Mouse (Mus musculus) forebrain, embryonic 15.5 days (tissue): ENCODE measurements around the gene Arl8a. TPM values are rescaled to one million over a fixed set of nuclear protein-coding genes. Genes with fewer than 3 reads are reported as not detected.

Experiments used
- ATAC-seq: fragments of 200-750 bp; cut with Nextera tagmentation; replicated peaks from 2 replicates; pipeline ENCODE4 v1.8.0; 2017; ENCODE audit warnings: mild to moderate bottlenecking, moderate TSS enrichment, moderate library complexity
- H3K27ac ChIP-seq: fragments of 300-500 bp; sonication (generic); replicated peaks from 2 replicates; pipeline ENCODE4 v1.5.1; 2015; ENCODE audit warnings: mild to moderate bottlenecking, inconsistent platforms
- H3K27me3 ChIP-seq: fragments of 300-500 bp; sonication (generic); 2 replicates; pipeline ENCODE4 v1.6.1; 2015; ENCODE audit warnings: inconsistent platforms
- H3K36me3 ChIP-seq: fragments of 300-500 bp; sonication (generic); 2 replicates; pipeline ENCODE4 v1.6.1; 2015; ENCODE audit warnings: mild to moderate bottlenecking, inconsistent platforms
- H3K4me1 ChIP-seq: fragments of 300-500 bp; sonication (generic); 2 replicates; pipeline ENCODE4 v1.6.1; 2015; ENCODE audit warnings: inconsistent platforms
- H3K4me2 ChIP-seq: fragments of 300-500 bp; sonication (generic); replicated peaks from 2 replicates; pipeline ENCODE4 v1.6.1; 2015; ENCODE audit warnings: mild to moderate bottlenecking, inconsistent platforms
- H3K4me3 ChIP-seq: fragments of 300-500 bp; sonication (generic); 2 replicates; pipeline ENCODE4 v1.5.1; 2015; ENCODE audit warnings: mild to moderate bottlenecking, inconsistent platforms
- H3K9ac ChIP-seq: fragments of 300-500 bp; sonication (generic); replicated peaks from 2 replicates; pipeline ENCODE4 v1.6.1; 2015; ENCODE audit warnings: mild to moderate bottlenecking, inconsistent platforms
- H3K9me3 ChIP-seq: fragments of 300-500 bp; sonication (generic); 2 replicates; pipeline ENCODE4 v1.6.1; 2016; ENCODE audit warnings: inconsistent platforms
- WGBS: fragments of 180-500 bp; shearing (Covaris S2); methylation state at CpG from one replicate; pipeline ENCODE4 v1.1.7; 2015; ENCODE audit warnings: mixed read lengths; 5-methylcytosine and 5-hydroxymethylcytosine counted together
- polyA plus RNA-seq: library from polyadenylated mRNA; unstranded; fragments of >200 nt; fragmentation: Nextera tagmentation; extraction: Ambion mirVana; gene quantifications from 2 replicates; pipeline ENCODE4 v1.2.1, GENCODE M21; 2015

Arl8a gene
- polyA plus RNA-seq, 1 experiment from 2014 or later: 307 TPM

- peak overlapping the region; percentile 79 for H3K27ac ChIP-seq
- H3K4me2 ChIP-seq: no peak overlapping the region
- WGBS: 67% methylated on average over 11 of the region's 11 CpGs
- H3K9me3 ChIP-seq: no peaks in the 10 kb centered on the region
- H3K27me3 ChIP-seq: no peaks in the 10 kb centered on the region
- H3K36me3 ChIP-seq: peaks cover 19% of the 10 kb centered on the region
- H3K4me1 ChIP-seq: peaks cover 21% of the 10 kb centered on the region
- no peak overlapping the region for H3K9ac ChIP-seq
- no peak overlapping the region for H3K4me3 ChIP-seq
- ATAC-seq: no peak
Observed at GRCm38 (mm10) chr1:135159556-135160123, 13.0 kb downstream of the Arl8a start.

- H3K27me3 ChIP-seq: no peaks in the 10 kb centered on the region
- peak overlapping the region; percentile 79; the same call in 1 of the 2 replicates for H3K27ac ChIP-seq
Observed at GRCm38 (mm10) chr1:135160411-135161050, 13.9 kb downstream of the Arl8a start.

GRCm38 (mm10) chr1:135162720-135163119 lies 16.1 kb downstream of the Arl8a start:
- Histone ChIP-seq H3K36me3 (no peaks in the 10 kb centered on the region), H3K4me1 (peaks cover 16% of the 10 kb centered on the region; the same call in 1 of the 2 replicates), H3K27me3 (no peaks in the 10 kb centered on the region), H3K4me3 (no peak overlapping the region), H3K4me2 (no peak overlapping the region), H3K9me3 (no peaks in the 10 kb centered on the region), H3K27ac (peak overlapping the region; percentile 53; the same call in 1 of the 2 replicates), H3K9ac (no peak overlapping the region)
- WGBS: 22% methylated on average over 6 of the region's 6 CpGs
- no peak for ATAC-seq

More at GRCm38 (mm10) chr1:135160411-135161050, 13.9 kb downstream of the Arl8a start:
- H3K36me3 ChIP-seq: peaks cover 15% of the 10 kb centered on the region
- H3K4me1 ChIP-seq: peaks cover 16% of the 10 kb centered on the region; the same call in 1 of the 2 replicates
- WGBS: 90% methylated on average over 13 of the region's 13 CpGs
- ATAC-seq: no peak
- no peaks in the 10 kb centered on the region for H3K9me3 ChIP-seq
- H3K9ac ChIP-seq: no peak overlapping the region
- H3K4me3 ChIP-seq: no peak overlapping the region
- no peak overlapping the region for H3K4me2 ChIP-seq

- H3K9me3 ChIP-seq: no peaks in the 10 kb centered on the region
- no peaks in the 10 kb centered on the region for H3K27me3 ChIP-seq
- H3K4me3 ChIP-seq: no peak within 1 kb of the TSS
- no peak within 1 kb of the TSS for H3K9ac ChIP-seq
- 0 out of 2 replicates have a peak, but pooled peaks cover 3% of the 10 kb centered on the region for H3K4me1 ChIP-seq
- 65% methylated on average over 11 of the region's 11 CpGs for WGBS
- H3K4me2 ChIP-seq: no peak within 1 kb of the TSS
- H3K27ac ChIP-seq: no peak within 1 kb of the TSS
- H3K36me3 ChIP-seq: no peaks in the 10 kb centered on the region
- no peak for ATAC-seq
Observed at GRCm38 (mm10) chr1:135167435-135167834, 20.8 kb downstream of the Arl8a start, which contains the start of gene Gpr37l1. Gene Gpr37l1, minus strand, starts transcription at chr1:135167681.

- Histone ChIP-seq H3K9me3 (no peaks in the 10 kb centered on the region), H3K4me3 (no peak overlapping the region), H3K4me1 (0 out of 2 replicates have a peak, but pooled peaks cover 3% of the 10 kb centered on the region), H3K36me3 (no peaks in the 10 kb centered on the region), H3K27ac (no peak overlapping the region), H3K27me3 (no peaks in the 10 kb centered on the region), H3K9ac (no peak overlapping the region), H3K4me2 (no peak overlapping the region)
- no peak for ATAC-seq
- 92% methylated on average over 10 of the region's 10 CpGs for WGBS
Observed at GRCm38 (mm10) chr1:135168453-135169200, 22.0 kb downstream of the Arl8a start.

GRCm38 (mm10) chr1:135169556-135170224 lies 23.1 kb downstream of the Arl8a start:
- 0 out of 2 replicates have a peak, but pooled peaks cover 3% of the 10 kb centered on the region for H3K4me1 ChIP-seq
- WGBS: 53% methylated on average over 12 of the region's 12 CpGs
- no peak overlapping the region for H3K4me2 ChIP-seq
- H3K9me3 ChIP-seq: no peaks in the 10 kb centered on the region
- H3K36me3 ChIP-seq: no peaks in the 10 kb centered on the region
- no peak overlapping the region for H3K27ac ChIP-seq
- H3K27me3 ChIP-seq: no peaks in the 10 kb centered on the region
- H3K9ac ChIP-seq: no peak overlapping the region
- no peak for ATAC-seq
- no peak overlapping the region for H3K4me3 ChIP-seq

GRCm38 (mm10) chr1:135170299-135170698 lies 23.7 kb downstream of the Arl8a start:
- H3K9ac ChIP-seq: no peak overlapping the region
- H3K4me2 ChIP-seq: no peak overlapping the region
- H3K9me3 ChIP-seq: no peaks in the 10 kb centered on the region
- H3K27me3 ChIP-seq: no peaks in the 10 kb centered on the region
- 76% methylated on average over 10 of the region's 10 CpGs for WGBS
- no peak overlapping the region for H3K4me3 ChIP-seq
- H3K4me1 ChIP-seq: 0 out of 2 replicates have a peak, but pooled peaks cover 3% of the 10 kb centered on the region
- H3K27ac ChIP-seq: no peak overlapping the region
- H3K36me3 ChIP-seq: no peaks in the 10 kb centered on the region
- ATAC-seq: no peak

GRCm38 (mm10) chr1:135171202-135171601 lies 24.6 kb downstream of the Arl8a start:
- ATAC-seq: no peak
- H3K9ac ChIP-seq: no peak overlapping the region
- 83% methylated on average over 7 of the region's 7 CpGs for WGBS

GRCm38 (mm10) chr1:135171984-135172383 lies 25.4 kb downstream of the Arl8a start:
- Histone ChIP-seq H3K4me1 (0 out of 2 replicates have a peak, but pooled peaks cover 3% of the 10 kb centered on the region), H3K9me3 (no peaks in the 10 kb centered on the region), H3K27ac (no peak overlapping the region), H3K4me3 (no peak overlapping the region), H3K4me2 (no peak overlapping the region), H3K27me3 (no peaks in the 10 kb centered on the region), H3K9ac (no peak overlapping the region), H3K36me3 (no peaks in the 10 kb centered on the region)
- peak; percentile 58 for ATAC-seq
- WGBS: 54% methylated on average over 6 of the region's 6 CpGs

More at GRCm38 (mm10) chr1:135171202-135171601, 24.6 kb downstream of the Arl8a start:
- H3K27ac ChIP-seq: no peak overlapping the region
- H3K9me3 ChIP-seq: no peaks in the 10 kb centered on the region
- H3K4me3 ChIP-seq: no peak overlapping the region
- 0 out of 2 replicates have a peak, but pooled peaks cover 3% of the 10 kb centered on the region for H3K4me1 ChIP-seq
- no peak overlapping the region for H3K4me2 ChIP-seq
- no peaks in the 10 kb centered on the region for H3K36me3 ChIP-seq
- no peaks in the 10 kb centered on the region for H3K27me3 ChIP-seq

GRCm38 (mm10) chr1:135173311-135173710 lies 26.7 kb downstream of the Arl8a start:
- Histone ChIP-seq H3K4me1 (0 out of 2 replicates have a peak, but pooled peaks cover 3% of the 10 kb centered on the region), H3K36me3 (no peaks in the 10 kb centered on the region), H3K27me3 (no peaks in the 10 kb centered on the region), H3K27ac (no peak overlapping the region), H3K9me3 (no peaks in the 10 kb centered on the region), H3K4me2 (no peak overlapping the region), H3K4me3 (no peak overlapping the region), H3K9ac (no peak overlapping the region)
- WGBS: 93% methylated on average over 6 of the region's 6 CpGs
- no peak for ATAC-seq

- Histone ChIP-seq H3K27me3 (no peaks in the 10 kb centered on the region), H3K9ac (no peak overlapping the region), H3K27ac (no peak overlapping the region), H3K36me3 (no peaks in the 10 kb centered on the region), H3K4me3 (no peak overlapping the region), H3K4me1 (no peaks in the 10 kb centered on the region), H3K4me2 (no peak overlapping the region), H3K9me3 (no peaks in the 10 kb centered on the region)
- no peak for ATAC-seq
- WGBS: 76% methylated on average over 3 of the region's 3 CpGs
Observed at GRCm38 (mm10) chr1:135175176-135175575, 28.6 kb downstream of the Arl8a start.
